Mouse (Mus musculus) brain, embryonic 14.5 days (tissue): ENCODE measurements around the gene Vgf.

ENCODE experiments used
- CTCF ChIP-seq: fragments of 200-500 bp; IDR thresholded peaks from 2 replicates; pipeline ENCODE4 v1.5.1; 2012; ENCODE audit warnings: inconsistent platforms, mild to moderate bottlenecking, moderate library complexity, borderline replicate concordance; ENCODE audit not compliant: insufficient read depth, insufficient read length; ENCODE audit errors: extremely low read depth
- POLR2A ChIP-seq: fragments of 200-500 bp; IDR thresholded peaks from 2 replicates; pipeline ENCODE4 v1.6.1; 2012; ENCODE audit warnings: mild to moderate bottlenecking, inconsistent platforms, borderline replicate concordance; ENCODE audit not compliant: poor library complexity, insufficient read depth, insufficient read length, severe bottlenecking; ENCODE audit errors: extremely low read depth

GRCm38 (mm10) chr5:137029643-137030415 is 3.6 kb downstream of the Vgf start:
- TF ChIP-seq POLR2A (peak; percentile 46; the same call in 1 of the 2 replicates), CTCF (no peak)
